Mouse (Mus musculus) frontal cortex, adult 2 months (tissue): Measurements from ENCODE around the gene Vmn1r189. TPM values are rescaled to one million over a fixed set of nuclear protein-coding genes. Genes with fewer than 3 reads are reported as not detected.
A peak's percentile ranks its signal among the peaks of the same experiment; 100 is the strongest.
"Not testable (repeated sequence)": the region's sequence is repeated elsewhere in the genome, so short reads cannot be mapped to it uniquely, and the experiment has no call there.

Experiments used
- DNase-seq, 2 experiments: peaks; one replicate each; pipeline ENCODE4 v3.0.0; 2022; ENCODE audit warnings: low spot score in 1 of 2; ENCODE audit errors: extremely low spot score in 1 of 2
- polyA plus RNA-seq: library from polyadenylated mRNA; depleted of rRNA; stranded (reverse); fragments of >200 nt; gene quantifications from 2 replicates; pipeline ENCODE4 v1.2.3, GENCODE M21; 2012; rRNA removed

The Vmn1r189 gene
- polyA plus RNA-seq = not detected in 2 replicates

- not testable (repeated sequence) for DNase-seq
Observed at GRCm38 (mm10) chr13:22105724-22106123, at the start of gene Vmn1r189. Gene Vmn1r189 (minus strand): TSS chr13:22105824.

DNA sequence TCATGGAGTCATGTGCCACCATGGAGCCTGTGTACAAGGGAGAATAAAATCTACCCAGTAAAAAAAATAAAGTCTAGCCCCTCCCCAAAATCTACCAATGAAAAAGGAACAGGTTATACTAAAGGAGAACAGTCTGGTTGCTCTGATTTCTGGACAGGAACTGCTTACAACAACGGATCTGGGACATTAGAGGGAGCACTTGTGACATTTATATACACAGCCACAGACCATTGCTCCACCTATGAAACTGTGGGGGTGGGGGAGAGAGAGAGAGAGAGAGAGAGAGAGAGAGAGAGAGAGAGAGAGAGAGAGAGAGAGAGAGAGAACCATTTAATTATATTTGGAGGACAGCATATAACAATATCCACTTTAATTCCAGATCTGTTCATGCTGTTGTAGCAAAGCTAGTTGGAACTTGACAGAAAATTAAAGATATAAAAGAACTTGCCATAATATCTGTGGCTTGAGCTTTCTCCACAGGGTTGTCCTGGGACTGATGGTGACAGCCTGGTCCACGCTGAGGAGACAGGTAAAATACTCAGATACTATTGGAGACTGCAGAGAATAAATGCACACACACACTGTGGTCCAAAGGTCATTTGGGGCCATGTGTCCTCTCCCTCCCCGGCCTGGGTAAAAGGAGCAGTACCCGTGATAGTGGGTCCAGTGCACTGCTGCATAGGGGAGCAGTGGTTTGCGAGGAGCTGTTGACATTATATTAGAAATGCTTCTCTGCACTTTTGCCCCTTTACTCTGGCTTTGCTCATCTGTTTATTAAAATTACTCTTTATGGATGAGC is 31.1 kb upstream of the Vmn1r189 start:
- not testable (repeated sequence) for DNase-seq

DNA sequence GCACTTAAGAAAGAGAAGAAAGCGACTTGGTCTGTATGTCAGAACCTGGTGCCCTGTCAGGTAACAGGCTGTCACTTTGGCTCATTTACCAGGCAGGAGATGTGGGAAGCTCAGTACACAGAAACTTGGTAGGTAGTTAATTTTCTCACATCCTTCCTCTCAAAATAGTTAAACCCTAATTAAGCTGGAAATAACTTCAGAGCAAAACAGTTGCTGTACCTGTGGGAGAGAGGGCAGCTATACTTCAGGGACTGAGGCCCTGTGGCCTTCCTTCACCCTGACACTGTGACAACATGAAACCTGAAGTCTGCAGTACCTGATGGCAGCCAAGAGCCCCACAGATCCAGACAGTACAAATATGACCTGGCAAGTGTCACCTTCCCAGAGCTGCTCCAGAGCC is 21.5 kb downstream of the Vmn1r189 start, which contains the start of gene Vmn1r188:
Vmn1r188 (plus strand) TSS at position 301 of the 400 bp plus-strand sequence.
- DNase-seq = not testable (repeated sequence)

DNA sequence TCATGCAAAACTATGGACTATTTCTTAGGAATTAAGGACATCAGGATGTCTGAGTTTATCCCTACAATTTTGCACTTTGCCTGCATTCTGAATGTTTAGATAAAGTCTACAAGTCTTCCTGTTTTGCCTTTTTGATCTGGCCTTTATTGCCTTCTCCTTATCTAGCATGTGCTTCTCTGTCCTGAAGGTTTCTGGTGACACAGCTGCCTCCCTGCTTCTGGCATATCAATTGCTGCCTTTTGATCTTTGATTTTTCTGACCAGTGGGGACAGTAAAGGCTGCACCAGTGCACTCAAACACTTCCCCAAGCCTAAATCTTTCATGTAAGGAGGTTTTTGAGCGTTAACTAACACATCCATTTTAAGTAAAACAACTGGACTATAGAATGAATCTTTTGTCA is 42.2 kb downstream of the Vmn1r189 start:
- DNase-seq = no peak

DNA sequence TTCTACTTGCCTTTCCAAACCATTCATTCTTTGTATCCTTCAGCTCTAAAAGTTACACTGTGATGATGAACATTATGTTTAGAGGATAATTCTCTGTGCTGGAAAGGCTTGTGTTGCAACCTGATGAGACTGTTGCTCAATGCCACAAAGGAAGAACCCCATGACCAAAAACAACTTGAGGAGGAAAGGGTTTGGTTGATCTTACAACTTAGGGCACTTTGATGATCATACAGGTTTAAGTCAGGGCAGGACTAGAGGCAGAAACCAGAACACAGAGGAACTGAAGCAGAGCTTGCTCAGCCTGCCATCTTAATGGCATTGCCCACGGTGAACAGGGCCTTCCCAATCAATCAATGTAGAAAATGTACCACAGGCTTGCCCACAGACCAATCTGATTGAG is 44.2 kb downstream of the Vmn1r189 start:
- DNase-seq = no peak

DNA sequence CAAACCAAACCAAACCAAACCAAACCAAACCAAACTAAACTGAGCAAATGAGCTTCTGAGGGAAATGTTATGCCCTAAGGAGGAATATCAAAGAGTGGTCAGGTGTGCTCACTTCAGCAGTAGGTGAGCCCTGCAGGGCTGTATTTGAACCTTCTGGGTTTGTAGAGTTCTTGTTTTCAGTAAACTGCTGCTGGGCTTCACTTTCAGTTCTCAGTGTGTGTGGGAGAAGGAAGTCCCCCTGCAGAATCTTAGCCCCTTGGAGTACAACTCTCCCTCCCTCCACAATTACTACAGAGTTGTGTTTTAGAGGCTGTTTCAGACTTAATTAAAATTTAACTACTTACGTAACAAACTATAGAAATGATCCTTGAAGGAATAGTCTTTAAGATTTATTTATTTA is 51.9 kb downstream of the Vmn1r189 start:
- no peak for DNase-seq

- no peak for DNase-seq
Observed at GRCm38 (mm10) chr13:22051523-22051859, 54.1 kb downstream of the Vmn1r189 start.

DNA sequence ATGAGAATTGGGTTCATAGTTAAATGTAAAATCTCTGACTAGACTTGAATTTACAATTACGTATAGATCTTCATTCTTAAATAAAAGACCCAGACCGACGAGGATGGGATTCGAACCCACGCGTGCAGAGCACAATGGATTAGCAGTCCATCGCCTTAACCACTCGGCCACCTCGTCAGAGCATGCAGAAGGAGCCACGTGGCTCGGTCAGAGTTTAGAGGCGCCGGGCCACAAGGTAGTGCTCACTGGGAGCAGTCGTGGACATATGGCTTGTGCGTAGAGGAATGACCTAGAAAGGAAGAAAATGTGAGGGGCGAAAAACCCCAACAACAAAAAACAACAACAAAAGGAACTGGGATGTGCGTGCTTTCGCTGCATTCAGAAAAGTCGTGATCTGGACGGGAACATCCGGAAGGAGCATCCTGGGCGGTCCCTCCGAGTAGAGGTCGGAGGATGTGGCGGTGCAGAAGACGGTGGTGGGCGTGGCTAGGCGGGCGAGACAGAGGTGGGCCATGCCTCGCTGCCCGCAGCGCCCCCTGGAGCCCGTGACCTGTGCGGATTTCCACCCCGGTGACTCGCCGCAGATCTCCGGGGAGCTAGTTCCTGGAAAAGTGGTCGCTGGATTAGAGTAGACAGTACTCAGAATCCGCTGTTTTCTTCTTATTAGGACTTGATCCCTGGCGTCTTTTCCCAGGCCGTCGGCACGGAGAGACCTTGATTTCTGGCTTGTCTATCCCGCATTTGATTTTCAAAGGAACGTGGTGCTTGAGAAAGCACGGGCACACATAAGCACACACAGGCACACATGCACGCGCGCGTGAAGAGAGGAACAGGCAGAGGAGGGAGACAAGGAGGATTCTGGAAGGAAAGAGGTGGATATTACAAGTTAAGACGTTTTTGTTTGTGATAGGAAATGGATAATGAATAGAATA is 54.8 kb downstream of the Vmn1r189 start:
- peak; percentile 70 to 93 for DNase-seq

Other genes starting within 250 kb of the Vmn1r189 start
- gene Zfp184, start 160.7 kb downstream of the Vmn1r189 start, polyA plus RNA-seq = 2.2 and 2.6 TPM in 2 replicates
- gene Pom121l2, start 124.6 kb downstream of the Vmn1r189 start, polyA plus RNA-seq = not detected in 2 replicates
- 0.56 and 1.4 TPM in 2 replicates for gene Prss16, start 96.1 kb downstream of the Vmn1r189 start, polyA plus RNA-seq
- 0.80 TPM in 1 of 2 replicates, not detected in the other for gene Hist1h2ah, start 70.3 kb downstream of the Vmn1r189 start, polyA plus RNA-seq
- gene Hist1h2bk, start 70.0 kb downstream of the Vmn1r189 start, polyA plus RNA-seq = 0.36 and 0.65 TPM in 2 replicates
- 12.2 and 13.3 TPM in 2 replicates for gene Hist1h4i, start 64.5 kb downstream of the Vmn1r189 start, polyA plus RNA-seq
- gene Hist1h2ag, start 62.9 kb downstream of the Vmn1r189 start, polyA plus RNA-seq = 0.36 and 0.38 TPM in 2 replicates
- 0.78 and 1.6 TPM in 2 replicates for gene Hist1h2bj, start 62.6 kb downstream of the Vmn1r189 start, polyA plus RNA-seq
- not detected in 2 replicates for gene Vmn1r188, start 21.4 kb downstream of the Vmn1r189 start, polyA plus RNA-seq
- gene Vmn1r191, start 78.1 kb upstream of the Vmn1r189 start, polyA plus RNA-seq = not detected in 2 replicates
- not detected in 2 replicates for gene Vmn1r192, start 85.3 kb upstream of the Vmn1r189 start, polyA plus RNA-seq
- not detected in 2 replicates for gene Vmn1r193, start 117.3 kb upstream of the Vmn1r189 start, polyA plus RNA-seq
- not detected in 2 replicates for gene Vmn1r194, start 138.4 kb upstream of the Vmn1r189 start, polyA plus RNA-seq
- not detected in 2 replicates for gene Vmn1r195, start 164.7 kb upstream of the Vmn1r189 start, polyA plus RNA-seq
- gene Vmn1r196, start 184.1 kb upstream of the Vmn1r189 start, polyA plus RNA-seq = not detected in 2 replicates
- gene Vmn1r197, start 218.8 kb upstream of the Vmn1r189 start, polyA plus RNA-seq = not detected in 2 replicates
- not detected in 2 replicates for gene Vmn1r198, start 244.5 kb upstream of the Vmn1r189 start, polyA plus RNA-seq